Mouse (Mus musculus) spleen, postnatal 0 days (tissue): Measurements from ENCODE around the gene Il18r1. TPM values are rescaled to one million over a fixed set of nuclear protein-coding genes. Genes with fewer than 3 reads are reported as not detected.

Experiments used
- polyA plus RNA-seq: library from polyadenylated mRNA; unstranded; fragments of >200 nt; fragmentation: Nextera tagmentation; extraction: Ambion mirVana; gene quantifications from 2 replicates; pipeline ENCODE4 v1.2.1, GENCODE M21; 2015

Il18r1 gene
- 1.5 and 2.4 TPM in 2 replicates for polyA plus RNA-seq

DNA sequence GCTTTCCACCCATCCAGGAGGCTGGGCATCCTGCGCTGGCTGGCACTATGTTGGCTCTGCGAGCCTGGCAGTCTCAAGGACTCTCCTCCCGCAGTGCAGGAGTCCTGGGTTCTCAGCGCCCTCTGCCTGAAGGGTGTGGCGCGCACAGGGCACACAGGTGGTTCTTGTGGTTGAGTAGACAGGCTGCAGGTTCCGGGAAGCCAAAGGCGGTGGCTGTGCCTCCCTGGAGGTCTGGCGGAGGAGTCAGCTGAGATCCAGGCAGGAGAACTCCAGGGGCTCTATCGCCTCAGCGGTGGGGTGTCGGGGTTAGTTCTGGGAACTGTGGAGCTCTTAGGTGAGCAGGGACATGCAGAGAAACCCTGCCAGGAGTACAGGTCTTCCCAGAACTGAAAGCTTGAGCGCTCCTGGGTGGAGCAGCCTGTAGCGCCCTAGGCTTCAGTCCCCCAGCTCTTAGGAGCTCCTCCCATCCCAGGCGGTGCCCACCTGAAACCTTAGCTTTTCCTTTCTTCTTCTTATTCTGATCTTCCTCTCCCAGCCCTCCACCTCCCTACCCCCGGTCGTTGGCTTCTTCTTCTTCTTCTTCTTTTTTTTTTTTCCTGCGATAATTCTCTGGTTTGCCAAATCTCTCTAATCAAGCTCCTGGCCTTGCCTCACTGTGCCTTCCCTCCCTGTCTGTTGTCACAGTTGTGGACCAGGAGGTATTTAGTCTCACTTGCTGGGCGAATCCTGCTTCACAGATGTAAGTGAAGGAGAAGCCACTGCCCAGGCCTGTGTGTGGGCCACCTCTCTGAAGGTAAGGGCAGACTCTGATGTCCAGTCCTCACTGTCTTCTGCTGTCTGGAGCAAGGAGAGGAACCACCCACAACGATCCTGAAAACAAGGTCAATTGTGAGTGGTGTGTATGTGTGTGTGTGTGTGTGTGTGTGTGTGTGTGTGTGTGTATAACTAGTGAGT lies at the start of gene Il18r1:
Gene Il18r1 (plus strand): TSS at position 76 of the 954 bp plus-strand sequence.

DNA sequence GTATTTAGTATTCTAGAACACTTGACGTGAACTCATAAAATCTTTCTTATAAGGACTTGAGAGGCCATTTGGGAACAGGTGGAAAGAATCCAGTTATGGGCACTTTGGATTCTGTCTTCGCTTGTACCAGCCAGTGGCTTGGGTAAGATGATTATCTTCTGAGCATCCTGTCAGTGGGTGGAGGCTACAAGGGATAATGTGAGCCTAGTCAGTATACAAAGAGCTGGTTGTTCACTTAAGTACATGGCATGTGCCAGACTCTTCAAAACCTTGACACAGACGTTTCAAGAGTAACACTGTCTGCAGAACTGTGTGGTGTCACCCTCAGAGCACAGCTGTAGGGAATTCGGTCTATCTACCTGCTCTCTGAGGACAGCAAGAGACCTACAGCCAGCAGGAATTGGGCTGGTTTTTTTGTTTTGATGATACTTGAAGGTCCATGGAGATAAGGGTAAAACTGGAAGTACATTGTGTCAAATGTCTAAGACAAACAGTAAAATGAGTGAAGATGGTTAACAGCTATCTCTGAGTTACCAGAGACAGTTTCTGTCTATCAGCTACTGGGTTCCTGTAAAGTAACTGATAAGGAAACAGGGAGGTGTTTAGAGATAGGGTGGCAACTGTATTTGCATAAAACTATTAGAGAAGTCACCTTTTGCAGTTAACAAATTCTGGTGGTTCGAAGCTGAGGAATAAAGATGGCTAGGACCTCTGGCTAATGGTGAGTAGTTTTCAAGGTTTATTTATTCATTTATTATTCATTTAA lies 36.3 kb upstream of the Il18r1 start, which contains the start of gene Il1rl1:
Gene Il1rl1 (plus strand): TSS at position 661 of the 766 bp plus-strand sequence.

DNA sequence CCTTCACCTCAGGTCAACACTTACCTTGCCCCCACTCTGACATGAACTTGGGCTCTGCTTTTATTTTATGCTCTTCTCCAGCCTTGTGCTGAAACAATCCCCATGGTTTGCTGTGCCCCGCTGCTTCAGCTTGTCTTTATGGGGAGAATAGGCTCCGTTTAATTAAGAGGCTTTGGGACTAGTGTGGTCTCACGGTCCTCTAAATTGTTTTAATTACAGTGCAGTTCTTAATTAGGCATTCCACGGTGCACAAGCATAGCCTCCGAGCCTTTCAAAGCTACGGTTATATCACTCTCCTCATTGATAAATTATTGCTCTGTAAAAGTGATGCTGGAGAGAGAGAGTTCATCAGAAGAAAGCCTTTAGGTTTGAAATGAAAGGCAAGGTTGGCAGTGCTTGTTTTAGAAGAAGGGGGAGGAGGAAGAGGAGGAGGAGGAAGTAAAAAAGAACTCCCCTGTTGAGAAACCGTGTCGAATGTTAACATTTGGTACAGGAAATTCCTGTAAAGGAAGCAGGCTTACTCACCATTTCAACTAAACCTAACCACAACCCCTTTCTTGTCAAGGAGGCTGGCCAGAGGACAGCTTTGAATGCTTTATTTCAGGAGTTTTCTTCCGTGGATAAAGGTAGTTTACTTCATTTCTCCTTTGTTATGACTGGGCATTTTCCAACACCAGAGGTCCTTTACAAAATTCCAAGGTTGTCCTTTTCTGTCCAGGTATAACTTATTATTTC lies 49.7 kb downstream of the Il18r1 start, which contains the start of gene Il18rap:
Gene Il18rap (plus strand): TSS at position 512 of the 735 bp plus-strand sequence.

Other genes starting within 250 kb of the Il18r1 start
- 3.2 and 3.7 TPM in 2 replicates for gene Il1r1, start 240.5 kb upstream of the Il18r1 start, polyA plus RNA-seq
- 4.3 and 5.9 TPM in 2 replicates for gene Il1rl2, start 140.9 kb upstream of the Il18r1 start, polyA plus RNA-seq
- gene Il1rl1, start 36.0 kb upstream of the Il18r1 start, polyA plus RNA-seq = 7.8 and 11.8 TPM in 2 replicates
- 6.5 and 9.2 TPM in 2 replicates for gene Il18rap, start 49.8 kb downstream of the Il18r1 start, polyA plus RNA-seq
- gene Slc9a4, start 114.5 kb downstream of the Il18r1 start, polyA plus RNA-seq = not detected in 2 replicates
- gene Slc9a2, start 215.0 kb downstream of the Il18r1 start, polyA plus RNA-seq = not detected in 2 replicates